ENCODE assay signal across 8 mouse cellular contexts in the genomic region with DNA sequence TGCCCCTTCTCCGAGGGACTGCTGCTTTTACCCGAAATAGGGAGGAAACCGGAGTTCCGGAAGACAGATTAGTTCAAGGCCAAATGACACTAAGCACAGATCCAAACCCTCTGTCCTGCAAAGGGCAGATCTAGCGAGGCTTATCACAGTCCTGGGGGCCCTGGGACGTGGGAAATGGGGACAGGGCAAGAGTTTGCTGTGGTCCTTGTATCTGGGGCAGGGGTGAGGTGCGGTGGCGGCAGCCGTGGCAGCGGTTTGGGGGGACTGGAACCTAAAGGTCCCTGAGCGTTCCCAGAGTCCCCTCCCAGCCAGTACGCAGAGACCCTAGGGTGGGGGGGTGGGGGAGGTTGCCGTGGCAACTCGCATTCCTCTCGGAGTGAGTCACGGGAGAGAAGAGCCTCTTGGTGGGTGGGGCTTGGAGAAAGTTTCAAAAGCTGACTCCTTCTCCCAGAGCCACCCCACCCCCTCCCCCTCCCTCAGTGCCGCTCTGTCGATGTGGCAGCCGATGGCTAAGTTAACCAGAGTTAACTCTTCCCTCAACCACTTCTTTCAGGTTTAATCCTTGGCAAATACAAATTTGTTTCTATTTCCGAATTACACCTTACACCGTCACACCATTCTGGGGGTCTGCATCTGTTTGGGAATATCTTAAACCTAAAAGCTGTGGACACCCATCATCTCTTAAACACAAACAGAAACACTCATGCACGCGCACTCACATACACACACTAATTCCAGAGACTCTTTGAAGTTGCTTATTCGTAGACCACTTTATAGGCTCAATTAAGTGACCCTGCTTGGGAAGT. TPM values are rescaled to one million over a fixed set of nuclear protein-coding genes. Genes with fewer than 3 reads are reported as not detected.
DNase-seq lines count a peak whose midpoint lies in the region; ATAC-seq and TF ChIP-seq lines count a peak whose summit lies in the region.

No protein-coding gene starts in this region.

- H3K27me3 ChIP-seq in ES-Bruce4 (ENCODE audit: control insufficient read depth, insufficient read depth, low read length, poor library complexity, severe bottlenecking): no peaks in the 10 kb centered on the region
- no peaks in the 10 kb centered on the region for H3K27me3 ChIP-seq in intestine, embryonic 16.5 days (replicated peaks; ENCODE audit: control insufficient read depth, insufficient read depth, low read length)
- H3K27me3 ChIP-seq in lung, embryonic 14.5 days (ENCODE audit: insufficient read depth, low read length): no peaks in the 10 kb centered on the region
- no peaks in the 10 kb centered on the region for H3K27me3 ChIP-seq in stomach, embryonic 14.5 days (ENCODE audit: control insufficient read depth, insufficient read depth, low read length)
- H3K27me3 ChIP-seq in thymus, adult 2 months (ENCODE audit: control insufficient read depth, insufficient read depth, low read length): no peaks in the 10 kb centered on the region

- peak overlapping the region; percentile 91 for H3K4me3 ChIP-seq in ES-Bruce4 (ENCODE audit: low read depth, low read length)
- peak overlapping the region; percentile 64 for H3K4me3 ChIP-seq in intestine, embryonic 16.5 days (ENCODE audit: low read length)
- peak overlapping the region; percentile 75 for H3K4me3 ChIP-seq in lung, embryonic 14.5 days (ENCODE audit: low read depth, low read length)
- H3K4me3 ChIP-seq in stomach, embryonic 14.5 days (ENCODE audit: low read depth, low read length): peak overlapping the region; percentile 71
- H3K4me3 ChIP-seq in thymus, adult 2 months (ENCODE audit: control insufficient read depth, insufficient read depth, low read length): no peak overlapping the region

- no peaks in the 10 kb centered on the region for H3K9me3 ChIP-seq in ES-Bruce4 (replicated peaks; ENCODE audit: control insufficient read depth, insufficient read depth, low read length, poor library complexity, severe bottlenecking)
- H3K9me3 ChIP-seq in intestine, embryonic 16.5 days (ENCODE audit: control insufficient read depth, low read length): no peaks in the 10 kb centered on the region
- no peaks in the 10 kb centered on the region for H3K9me3 ChIP-seq in lung, embryonic 14.5 days (ENCODE audit: low read depth, low read length)
- no peaks in the 10 kb centered on the region for H3K9me3 ChIP-seq in stomach, embryonic 14.5 days (ENCODE audit: control insufficient read depth, low read depth, low read length)

- no peaks in the 10 kb centered on the region for H3K36me3 ChIP-seq in ES-Bruce4 (ENCODE audit: control insufficient read depth, insufficient read depth, low read length, poor library complexity, severe bottlenecking)
- H3K36me3 ChIP-seq in intestine, embryonic 16.5 days (ENCODE audit: control insufficient read depth, insufficient read depth, low read length): no peaks in the 10 kb centered on the region
- H3K36me3 ChIP-seq in lung, embryonic 14.5 days (ENCODE audit: insufficient read depth): peaks cover 16% of the 10 kb centered on the region
- no peaks in the 10 kb centered on the region; the same call in 1 of the 2 replicates for H3K36me3 ChIP-seq in stomach, embryonic 14.5 days (ENCODE audit: control insufficient read depth, insufficient read depth, low read length)
- no peaks in the 10 kb centered on the region for H3K36me3 ChIP-seq in thymus, adult 2 months (ENCODE audit: control insufficient read depth, insufficient read depth, low read length)

- WGBS in intestine, embryonic 16.5 days: under 1% methylated on average over 24 of the region's 24 CpGs
- under 1% methylated on average over 24 of the region's 24 CpGs for WGBS in lung, embryonic 14.5 days
- WGBS in stomach, embryonic 14.5 days: under 1% methylated on average over 24 of the region's 24 CpGs
- WGBS in thymus, adult 2 months: 17% methylated on average over 24 of the region's 24 CpGs

- H3K4me2 ChIP-seq in intestine, embryonic 16.5 days (ENCODE audit: low read depth, low read length): peak overlapping the region; percentile 51
- peak overlapping the region; percentile 90 for H3K4me2 ChIP-seq in lung, embryonic 14.5 days
- H3K4me2 ChIP-seq in stomach, embryonic 14.5 days (replicated peaks; ENCODE audit: low read depth, low read length): peak overlapping the region; percentile 63

- TF ChIP-seq EP300 in ES-Bruce4 (IDR thresholded peaks at IDR 0.05; ENCODE audit: insufficient read depth, low read depth, low read length): peak; percentile 29; the same call in 1 of the 2 replicates

- peak overlapping the region; percentile 93 for H3K27ac ChIP-seq in ES-Bruce4 (ENCODE audit: insufficient read depth, low read length)
- H3K27ac ChIP-seq in intestine, embryonic 16.5 days (ENCODE audit: low read length): peak overlapping the region; percentile 93
- H3K27ac ChIP-seq in lung, embryonic 14.5 days (ENCODE audit: low read depth): peak overlapping the region; percentile 89
- peak overlapping the region; percentile 99 for H3K27ac ChIP-seq in stomach, embryonic 14.5 days (ENCODE audit: low read length)
- H3K27ac ChIP-seq in thymus, adult 2 months (ENCODE audit: control insufficient read depth, insufficient read depth, low read length): no peak overlapping the region

- H3K9ac ChIP-seq in ES-Bruce4 (ENCODE audit: low read depth, poor library complexity, severe bottlenecking): peak overlapping the region; percentile 54
- H3K9ac ChIP-seq in intestine, embryonic 16.5 days (ENCODE audit: low read depth, low read length): peak overlapping the region; percentile 79
- peak overlapping the region; percentile 92 for H3K9ac ChIP-seq in lung, embryonic 14.5 days
- H3K9ac ChIP-seq in stomach, embryonic 14.5 days (replicated peaks; ENCODE audit: low read depth, low read length): peak overlapping the region; percentile 86

- H3K4me1 ChIP-seq in ES-Bruce4 (ENCODE audit: control insufficient read depth, insufficient read depth, low read length): peaks cover 8% of the 10 kb centered on the region
- peaks cover 30% of the 10 kb centered on the region for H3K4me1 ChIP-seq in intestine, embryonic 16.5 days (ENCODE audit: control insufficient read depth, insufficient read depth, low read length)
- H3K4me1 ChIP-seq in lung, embryonic 14.5 days (ENCODE audit: insufficient read depth): peaks cover 24% of the 10 kb centered on the region
- H3K4me1 ChIP-seq in stomach, embryonic 14.5 days (ENCODE audit: control insufficient read depth, insufficient read depth, low read length): peaks cover 44% of the 10 kb centered on the region
- H3K4me1 ChIP-seq in thymus, adult 2 months (replicated peaks; ENCODE audit: control insufficient read depth, insufficient read depth, low read length): 0 out of 2 replicates have a peak, but pooled peaks cover 2% of the 10 kb centered on the region

- no peak for TF ChIP-seq POLR2A in ES-Bruce4 (IDR thresholded peaks at IDR 0.05; ENCODE audit: insufficient read depth, low read length)
- TF ChIP-seq POLR2A in thymus, adult 2 months (IDR thresholded peaks at IDR 0.05; ENCODE audit: control insufficient read depth, extremely low read depth, insufficient read depth, low read length, poor library complexity): no peak

- DNase-seq in adrenal gland, postnatal 36 days: peak; percentile 71 to 82
- peak; percentile 71 for DNase-seq in gastrocnemius, postnatal 25 days
- DNase-seq in lung, embryonic 14.5 days: peak; percentile 93
- DNase-seq in thymus, adult 2 months: no peak

- no peak for TF ChIP-seq CTCF in ES-Bruce4 (IDR thresholded peaks at IDR 0.05; ENCODE audit: low read depth, low read length)
- no peak for TF ChIP-seq CTCF in lung, embryonic 14.5 days (IDR thresholded peaks at IDR 0.05; ENCODE audit: low read depth)
- TF ChIP-seq CTCF in thymus, adult 2 months (IDR thresholded peaks at IDR 0.05; ENCODE audit: borderline replicate concordance, control insufficient read depth, extremely low read depth, insufficient read depth, low read length, poor library complexity): no peak

- peak; percentile 65 for ATAC-seq in intestine, embryonic 16.5 days
- peak; percentile 68 for ATAC-seq in lung, embryonic 14.5 days (ENCODE audit: insufficient read depth)
- ATAC-seq in stomach, embryonic 14.5 days (ENCODE audit: insufficient number of reproducible peaks, insufficient read depth, low FRiP score, low read depth): peak; percentile 68; the same call in 1 of the 2 replicates
- no peak for ATAC-seq in erythroblast, adult 5-6 weeks (replicated peaks; ENCODE audit: low FRiP score, poor library complexity, severe bottlenecking)

RNA-seq across cellular contexts. Expression of a gene that starts 4.9 kb away (rescaled TPM):
- 344 and 354 TPM in 2 replicates for polyA plus RNA-seq in ES-Bruce4 (2011; ENCODE audit: insufficient read depth, insufficient read length, low read depth, missing spikeins)
- 1,000 to 10,000 TPM; 2,443 to 3,326 TPM for total RNA-seq in adrenal gland, postnatal 36 days (2021)
- total RNA-seq in gastrocnemius, postnatal 25 days (2021): 1,000 to 10,000 TPM in 1 of 2 experiments, 100 to 1,000 TPM in 1; 811 to 1,001 TPM
- polyA plus RNA-seq in intestine, embryonic 16.5 days (2015; fragmentation: Nextera tagmentation; extraction: Ambion mirVana): 1,500 and 1,563 TPM in 2 replicates
- 1,429 and 1,454 TPM in 2 replicates for polyA plus RNA-seq in lung, embryonic 14.5 days (2014; fragmentation: Nextera tagmentation; extraction: Ambion mirVana)
- polyA plus RNA-seq in stomach, embryonic 14.5 days (2014; fragmentation: Nextera tagmentation; extraction: Ambion mirVana): 1,638 and 1,722 TPM in 2 replicates
- total RNA-seq in erythroblast, adult 5-6 weeks (2015; ENCODE audit: low replicate concordance): 1.7 TPM in 2 replicates
- 0.85 and 0.98 TPM in 2 replicates for total RNA-seq in erythroblast, adult 5-6 weeks (2017; ENCODE audit: low replicate concordance)
- 177 and 230 TPM in 2 replicates for polyA plus RNA-seq in thymus, adult 2 months (2012; rRNA removed)

RNA-seq across cellular contexts. Expression of a gene that starts 42.9 kb away (rescaled TPM):
- polyA plus RNA-seq in ES-Bruce4 (2011; ENCODE audit: insufficient read depth, insufficient read length, low read depth, missing spikeins): 120 and 142 TPM in 2 replicates
- total RNA-seq in adrenal gland, postnatal 36 days (2021): 100 to 1,000 TPM; 216 to 347 TPM
- total RNA-seq in gastrocnemius, postnatal 25 days (2021): 10 to 100 TPM; 51.8 to 60.6 TPM
- 408 and 413 TPM in 2 replicates for polyA plus RNA-seq in intestine, embryonic 16.5 days (2015; fragmentation: Nextera tagmentation; extraction: Ambion mirVana)
- polyA plus RNA-seq in lung, embryonic 14.5 days (2014; fragmentation: Nextera tagmentation; extraction: Ambion mirVana): 506 and 535 TPM in 2 replicates
- polyA plus RNA-seq in stomach, embryonic 14.5 days (2014; fragmentation: Nextera tagmentation; extraction: Ambion mirVana): 463 and 507 TPM in 2 replicates
- 25.9 and 45.8 TPM in 2 replicates for total RNA-seq in erythroblast, adult 5-6 weeks (2015; ENCODE audit: low replicate concordance)
- total RNA-seq in erythroblast, adult 5-6 weeks (2017; ENCODE audit: low replicate concordance): 18.7 and 20.2 TPM in 2 replicates
- polyA plus RNA-seq in thymus, adult 2 months (2012; rRNA removed): 383 and 432 TPM in 2 replicates

RNA-seq across cellular contexts. Expression of a gene that starts 51.4 kb away (rescaled TPM):
- 146 and 147 TPM in 2 replicates for polyA plus RNA-seq in ES-Bruce4 (2011; ENCODE audit: insufficient read depth, insufficient read length, low read depth, missing spikeins)
- total RNA-seq in adrenal gland, postnatal 36 days (2021): 10 to 100 TPM; 58.5 to 63.4 TPM
- total RNA-seq in gastrocnemius, postnatal 25 days (2021): 10 to 100 TPM; 50.0 to 50.4 TPM
- 137 and 153 TPM in 2 replicates for polyA plus RNA-seq in intestine, embryonic 16.5 days (2015; fragmentation: Nextera tagmentation; extraction: Ambion mirVana)
- 203 and 217 TPM in 2 replicates for polyA plus RNA-seq in lung, embryonic 14.5 days (2014; fragmentation: Nextera tagmentation; extraction: Ambion mirVana)
- 162 and 177 TPM in 2 replicates for polyA plus RNA-seq in stomach, embryonic 14.5 days (2014; fragmentation: Nextera tagmentation; extraction: Ambion mirVana)
- 13.3 and 18.2 TPM in 2 replicates for total RNA-seq in erythroblast, adult 5-6 weeks (2015; ENCODE audit: low replicate concordance)
- 19.0 and 20.9 TPM in 2 replicates for total RNA-seq in erythroblast, adult 5-6 weeks (2017; ENCODE audit: low replicate concordance)
- 42.3 and 52.3 TPM in 2 replicates for polyA plus RNA-seq in thymus, adult 2 months (2012; rRNA removed)
